Mouse (Mus musculus) midbrain, embryonic 15.5 days (tissue): ENCODE results near the gene Rpl26. TPM values are rescaled to one million over a fixed set of nuclear protein-coding genes. Genes with fewer than 3 reads are reported as not detected.

Experiments used
- ATAC-seq: fragments of 200-750 bp; cut with Nextera tagmentation; replicated peaks from 2 replicates; pipeline ENCODE4 v1.8.0; 2017; ENCODE audit warnings: moderate TSS enrichment
- H3K27ac ChIP-seq: fragments of 300-500 bp; sonication (generic); 2 replicates; pipeline ENCODE4 v1.5.1; 2015; ENCODE audit warnings: mild to moderate bottlenecking, inconsistent platforms
- H3K27me3 ChIP-seq: fragments of 300-500 bp; sonication (generic); replicated peaks from 2 replicates; pipeline ENCODE4 v1.6.1; 2015; ENCODE audit warnings: inconsistent platforms
- H3K36me3 ChIP-seq: fragments of 300-500 bp; sonication (generic); replicated peaks from 2 replicates; pipeline ENCODE4 v1.6.1; 2015; ENCODE audit warnings: inconsistent platforms
- H3K4me1 ChIP-seq: fragments of 300-500 bp; sonication (generic); 2 replicates; pipeline ENCODE4 v1.6.1; 2015; ENCODE audit warnings: inconsistent platforms
- H3K4me2 ChIP-seq: fragments of 300-500 bp; sonication (generic); 2 replicates; pipeline ENCODE4 v1.6.1; 2015; ENCODE audit warnings: inconsistent platforms, mild to moderate bottlenecking, moderate library complexity
- H3K4me3 ChIP-seq: fragments of 300-500 bp; sonication (generic); 2 replicates; pipeline ENCODE4 v1.5.1; 2015; ENCODE audit warnings: mild to moderate bottlenecking, inconsistent platforms
- H3K9ac ChIP-seq: fragments of 300-500 bp; sonication (generic); 2 replicates; pipeline ENCODE4 v1.6.1; 2015; ENCODE audit warnings: mild to moderate bottlenecking, inconsistent platforms
- H3K9me3 ChIP-seq: fragments of 300-500 bp; sonication (generic); 2 replicates; pipeline ENCODE4 v1.6.1; 2016; ENCODE audit warnings: inconsistent platforms
- WGBS: fragments of 180-500 bp; shearing (Covaris S2); methylation state at CpG from one replicate; pipeline ENCODE4 v1.1.7; 2015; ENCODE audit warnings: mixed read lengths; 5-methylcytosine and 5-hydroxymethylcytosine counted together
- polyA plus RNA-seq: library from polyadenylated mRNA; unstranded; fragments of >200 nt; fragmentation: Nextera tagmentation; extraction: Ambion mirVana; gene quantifications from 2 replicates; pipeline ENCODE4 v1.2.1, GENCODE M21; 2015

Rpl26 gene
- polyA plus RNA-seq, 1 experiment from 2014 or later = 538 TPM

GRCm38 (mm10) chr11:68871277-68871676 is 30.1 kb upstream of the Rpl26 start:
- Histone ChIP-seq H3K4me1 (no peaks in the 10 kb centered on the region), H3K9me3 (no peaks in the 10 kb centered on the region), H3K27ac (no peak overlapping the region), H3K4me2 (no peak overlapping the region), H3K27me3 (no peaks in the 10 kb centered on the region), H3K9ac (no peak overlapping the region), H3K4me3 (no peak overlapping the region), H3K36me3 (no peaks in the 10 kb centered on the region)
- ATAC-seq = no peak
- WGBS = 92% methylated on average over 9 of the region's 9 CpGs

GRCm38 (mm10) chr11:68871748-68872147 is 29.6 kb upstream of the Rpl26 start, which contains the start of gene Ndel1:
Gene Ndel1, minus strand, starts transcription at chr11:68871858.
- WGBS = 69% methylated on average over 6 of the region's 6 CpGs
- H3K9me3 ChIP-seq = no peaks in the 10 kb centered on the region

GRCm38 (mm10) chr11:68874841-68875240 is 26.5 kb upstream of the Rpl26 start:
- Histone ChIP-seq H3K27ac (no peak overlapping the region), H3K27me3 (no peaks in the 10 kb centered on the region), H3K4me1 (no peaks in the 10 kb centered on the region), H3K4me3 (no peak overlapping the region), H3K36me3 (no peaks in the 10 kb centered on the region), H3K9ac (no peak overlapping the region), H3K9me3 (no peaks in the 10 kb centered on the region), H3K4me2 (no peak overlapping the region)
- 2% methylated on average over 2 of the region's 2 CpGs for WGBS
- no peak for ATAC-seq

More at GRCm38 (mm10) chr11:68871748-68872147, 29.6 kb upstream of the Rpl26 start, which contains the start of gene Ndel1:
- Histone ChIP-seq H3K4me1 (no peaks in the 10 kb centered on the region), H3K27ac (no peak within 1 kb of the TSS), H3K27me3 (no peaks in the 10 kb centered on the region), H3K4me2 (no peak within 1 kb of the TSS), H3K9ac (no peak within 1 kb of the TSS), H3K36me3 (no peaks in the 10 kb centered on the region), H3K4me3 (no peak within 1 kb of the TSS)
- no peak for ATAC-seq

GRCm38 (mm10) chr11:68878811-68879210 is 22.6 kb upstream of the Rpl26 start:
- H3K9ac ChIP-seq = no peak overlapping the region
- H3K9me3 ChIP-seq = no peaks in the 10 kb centered on the region
- no peaks in the 10 kb centered on the region for H3K27me3 ChIP-seq
- no peaks in the 10 kb centered on the region for H3K4me1 ChIP-seq
- no peak for ATAC-seq
- H3K4me3 ChIP-seq = no peak overlapping the region
- no peak overlapping the region for H3K27ac ChIP-seq
- H3K36me3 ChIP-seq = no peaks in the 10 kb centered on the region
- H3K4me2 ChIP-seq = no peak overlapping the region
- WGBS = 91% methylated on average over 5 of the region's 5 CpGs

- 24% methylated on average over 14 of the region's 14 CpGs for WGBS
- H3K4me2 ChIP-seq = no peak overlapping the region
- no peaks in the 10 kb centered on the region for H3K36me3 ChIP-seq
- no peaks in the 10 kb centered on the region for H3K9me3 ChIP-seq
- H3K27ac ChIP-seq = no peak overlapping the region
- no peak for ATAC-seq
- H3K4me1 ChIP-seq = no peaks in the 10 kb centered on the region
- H3K27me3 ChIP-seq = no peaks in the 10 kb centered on the region
- no peak overlapping the region for H3K9ac ChIP-seq
- H3K4me3 ChIP-seq = no peak overlapping the region
Observed at GRCm38 (mm10) chr11:68882107-68882506, 19.3 kb upstream of the Rpl26 start.

GRCm38 (mm10) chr11:68883843-68884242 is 17.5 kb upstream of the Rpl26 start:
- no peak overlapping the region for H3K4me3 ChIP-seq
- H3K4me1 ChIP-seq = no peaks in the 10 kb centered on the region
- no peaks in the 10 kb centered on the region for H3K27me3 ChIP-seq
- H3K27ac ChIP-seq = no peak overlapping the region
- no peak overlapping the region for H3K9ac ChIP-seq
- H3K4me2 ChIP-seq = no peak overlapping the region
- no peak for ATAC-seq
- 75% methylated on average over 2 of the region's 2 CpGs for WGBS
- H3K9me3 ChIP-seq = no peaks in the 10 kb centered on the region
- H3K36me3 ChIP-seq = no peaks in the 10 kb centered on the region

- Histone ChIP-seq H3K9me3 (no peaks in the 10 kb centered on the region), H3K4me1 (no peaks in the 10 kb centered on the region), H3K9ac (no peak overlapping the region), H3K36me3 (no peaks in the 10 kb centered on the region), H3K27me3 (no peaks in the 10 kb centered on the region), H3K4me2 (no peak overlapping the region), H3K27ac (no peak overlapping the region), H3K4me3 (no peak overlapping the region)
- 81% methylated on average over 5 of the region's 5 CpGs for WGBS
- no peak for ATAC-seq
Observed at GRCm38 (mm10) chr11:68884368-68884767, 17.0 kb upstream of the Rpl26 start.

GRCm38 (mm10) chr11:68886091-68886490 is 15.3 kb upstream of the Rpl26 start:
- no peak overlapping the region for H3K27ac ChIP-seq
- no peak overlapping the region for H3K4me2 ChIP-seq
- H3K4me1 ChIP-seq = no peaks in the 10 kb centered on the region
- no peaks in the 10 kb centered on the region for H3K27me3 ChIP-seq
- H3K4me3 ChIP-seq = no peak overlapping the region
- no peak for ATAC-seq
- no peaks in the 10 kb centered on the region for H3K36me3 ChIP-seq
- WGBS = 82% methylated on average over 5 of the region's 5 CpGs
- no peaks in the 10 kb centered on the region for H3K9me3 ChIP-seq
- no peak overlapping the region for H3K9ac ChIP-seq

- H3K4me3 ChIP-seq = no peak within 1 kb of the TSS
- no peaks in the 10 kb centered on the region for H3K36me3 ChIP-seq
- no peak for ATAC-seq
- H3K27me3 ChIP-seq = no peaks in the 10 kb centered on the region
- no peak within 1 kb of the TSS for H3K27ac ChIP-seq
- H3K9ac ChIP-seq = no peak within 1 kb of the TSS
- no peaks in the 10 kb centered on the region for H3K4me1 ChIP-seq
- no peak within 1 kb of the TSS for H3K4me2 ChIP-seq
- H3K9me3 ChIP-seq = no peaks in the 10 kb centered on the region
- 34% methylated on average over 6 of the region's 6 CpGs for WGBS
Observed at GRCm38 (mm10) chr11:68888253-68888652, 13.1 kb upstream of the Rpl26 start, which contains the start of gene Rnf222. Gene Rnf222, plus strand, starts transcription at chr11:68888553.

- ATAC-seq = no peak
- Histone ChIP-seq H3K9me3 (no peaks in the 10 kb centered on the region), H3K4me1 (no peaks in the 10 kb centered on the region), H3K27me3 (no peaks in the 10 kb centered on the region), H3K4me3 (no peak overlapping the region), H3K27ac (no peak overlapping the region), H3K36me3 (no peaks in the 10 kb centered on the region), H3K9ac (no peak overlapping the region), H3K4me2 (no peak overlapping the region)
- 72% methylated on average over 2 of the region's 2 CpGs for WGBS
Observed at GRCm38 (mm10) chr11:68888653-68889052, 12.7 kb upstream of the Rpl26 start.

- Histone ChIP-seq H3K36me3 (no peaks in the 10 kb centered on the region), H3K9me3 (no peaks in the 10 kb centered on the region)
- ATAC-seq = no peak
Observed at GRCm38 (mm10) chr11:68890625-68891024, 10.8 kb upstream of the Rpl26 start.

GRCm38 (mm10) chr11:68891823-68892222 is 9.6 kb upstream of the Rpl26 start:
- 87% methylated on average over 5 of the region's 5 CpGs for WGBS
- ATAC-seq = no peak
- no peak overlapping the region for H3K4me2 ChIP-seq
- H3K27ac ChIP-seq = no peak overlapping the region
- no peak overlapping the region for H3K4me3 ChIP-seq
- no peaks in the 10 kb centered on the region for H3K36me3 ChIP-seq
- no peaks in the 10 kb centered on the region for H3K4me1 ChIP-seq
- H3K9me3 ChIP-seq = no peaks in the 10 kb centered on the region
- no peak overlapping the region for H3K9ac ChIP-seq
- H3K27me3 ChIP-seq = no peaks in the 10 kb centered on the region

More at GRCm38 (mm10) chr11:68890625-68891024, 10.8 kb upstream of the Rpl26 start:
- no peak overlapping the region for H3K4me2 ChIP-seq
- H3K4me1 ChIP-seq = no peaks in the 10 kb centered on the region
- H3K4me3 ChIP-seq = no peak overlapping the region
- H3K9ac ChIP-seq = no peak overlapping the region
- H3K27ac ChIP-seq = no peak overlapping the region
- no peaks in the 10 kb centered on the region for H3K27me3 ChIP-seq
- 53% methylated on average over 2 of the region's 2 CpGs for WGBS

- H3K9ac ChIP-seq = no peak overlapping the region
- H3K4me3 ChIP-seq = no peak overlapping the region
- H3K36me3 ChIP-seq = no peaks in the 10 kb centered on the region
- H3K9me3 ChIP-seq = no peaks in the 10 kb centered on the region
- no peaks in the 10 kb centered on the region for H3K27me3 ChIP-seq
- no peak for ATAC-seq
- H3K4me1 ChIP-seq = no peaks in the 10 kb centered on the region
- no peak overlapping the region for H3K27ac ChIP-seq
- H3K4me2 ChIP-seq = no peak overlapping the region
- WGBS = 86% methylated on average over 15 of the region's 15 CpGs
Observed at GRCm38 (mm10) chr11:68892233-68892832, 9.1 kb upstream of the Rpl26 start.
